Mouse (Mus musculus) lung, adult 18-20 months (tissue): ENCODE measurements around the gene Nrxn3.

Source experiments
- DNase-seq, 2 experiments: peaks; one replicate each; pipeline ENCODE4 v3.0.0; 2022; ENCODE audit warnings: mixed read lengths in 2 of 2

Gene Nrxn3

GRCm38 (mm10) chr12:88816865-88817264 lies 94.2 kb downstream of the Nrxn3 start:
- DNase-seq = no peak

GRCm38 (mm10) chr12:88818622-88819334 lies 96.1 kb downstream of the Nrxn3 start:
- DNase-seq = peak in 1 of 2 experiments; percentile 1

DNA sequence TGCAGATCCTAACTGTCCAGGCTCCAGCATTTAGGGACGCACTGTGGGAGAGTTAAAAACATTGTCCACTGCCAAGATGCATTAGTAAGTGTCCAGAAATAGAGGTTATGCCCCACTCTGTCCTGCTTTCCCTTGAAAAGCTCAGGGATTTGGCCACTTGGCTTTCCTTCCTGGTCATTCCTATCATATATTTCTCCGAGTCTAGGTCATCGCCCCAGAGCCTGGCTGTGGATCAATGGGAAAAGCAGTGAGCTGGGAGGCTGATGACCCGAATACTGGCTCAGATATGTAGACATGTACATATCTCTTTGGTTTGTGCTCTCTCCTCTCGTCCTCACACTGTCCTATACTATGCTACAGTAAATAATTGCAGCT lies 96.6 kb downstream of the Nrxn3 start:
- DNase-seq = no peak

- no peak for DNase-seq
These were observed 97.5 kb downstream of the Nrxn3 start for GRCm38 (mm10) chr12:88820131-88820530.

GRCm38 (mm10) chr12:88830851-88831250 lies 108.2 kb downstream of the Nrxn3 start:
- DNase-seq = no peak

- DNase-seq = no peak
These were observed 113.1 kb downstream of the Nrxn3 start for GRCm38 (mm10) chr12:88835821-88836220.

- no peak for DNase-seq
These were observed 117.0 kb downstream of the Nrxn3 start for GRCm38 (mm10) chr12:88839724-88840123.

- DNase-seq = no peak
These were observed 118.7 kb downstream of the Nrxn3 start for GRCm38 (mm10) chr12:88841350-88841749.

DNA sequence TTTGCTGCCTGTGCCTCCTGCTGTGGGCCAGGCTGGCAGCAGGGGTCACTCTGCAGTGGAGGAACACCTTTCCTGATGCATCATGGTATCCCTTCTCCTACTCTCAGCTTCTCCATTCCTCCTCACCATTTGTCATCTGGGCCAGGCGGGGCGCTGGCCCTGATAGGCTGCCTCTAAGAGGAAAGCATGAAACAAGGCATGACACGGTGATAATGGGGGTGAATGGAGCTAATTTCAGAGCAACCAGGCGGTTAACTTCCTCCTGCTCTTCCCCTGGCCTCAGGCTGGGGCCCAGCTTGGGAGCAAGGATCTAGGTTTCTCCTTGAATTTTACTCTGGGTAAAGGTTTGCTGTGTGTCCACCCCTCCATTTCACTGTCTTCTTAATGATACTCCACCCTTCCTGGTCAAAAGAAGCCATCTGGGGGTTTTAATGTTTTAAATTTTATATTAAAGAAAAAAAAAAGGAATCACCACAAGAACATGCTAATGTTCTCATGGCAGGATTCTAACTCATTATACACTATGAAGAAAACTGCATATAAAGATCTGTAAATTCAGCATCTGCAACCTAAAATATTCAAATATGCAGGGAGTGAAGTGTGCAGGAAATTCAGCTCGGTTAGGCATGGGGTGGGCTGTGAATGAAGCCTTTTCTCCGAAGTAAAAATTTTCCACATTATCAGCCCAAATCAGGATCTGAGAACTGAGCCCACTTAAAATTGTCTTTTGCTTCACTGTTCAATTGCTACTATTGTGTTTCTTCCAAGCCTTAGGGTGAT lies 127.9 kb downstream of the Nrxn3 start:
- DNase-seq = no peak

GRCm38 (mm10) chr12:88854039-88854438 lies 131.4 kb downstream of the Nrxn3 start:
- DNase-seq = no peak

GRCm38 (mm10) chr12:88857701-88858100 lies 135.0 kb downstream of the Nrxn3 start:
- no peak for DNase-seq

DNA sequence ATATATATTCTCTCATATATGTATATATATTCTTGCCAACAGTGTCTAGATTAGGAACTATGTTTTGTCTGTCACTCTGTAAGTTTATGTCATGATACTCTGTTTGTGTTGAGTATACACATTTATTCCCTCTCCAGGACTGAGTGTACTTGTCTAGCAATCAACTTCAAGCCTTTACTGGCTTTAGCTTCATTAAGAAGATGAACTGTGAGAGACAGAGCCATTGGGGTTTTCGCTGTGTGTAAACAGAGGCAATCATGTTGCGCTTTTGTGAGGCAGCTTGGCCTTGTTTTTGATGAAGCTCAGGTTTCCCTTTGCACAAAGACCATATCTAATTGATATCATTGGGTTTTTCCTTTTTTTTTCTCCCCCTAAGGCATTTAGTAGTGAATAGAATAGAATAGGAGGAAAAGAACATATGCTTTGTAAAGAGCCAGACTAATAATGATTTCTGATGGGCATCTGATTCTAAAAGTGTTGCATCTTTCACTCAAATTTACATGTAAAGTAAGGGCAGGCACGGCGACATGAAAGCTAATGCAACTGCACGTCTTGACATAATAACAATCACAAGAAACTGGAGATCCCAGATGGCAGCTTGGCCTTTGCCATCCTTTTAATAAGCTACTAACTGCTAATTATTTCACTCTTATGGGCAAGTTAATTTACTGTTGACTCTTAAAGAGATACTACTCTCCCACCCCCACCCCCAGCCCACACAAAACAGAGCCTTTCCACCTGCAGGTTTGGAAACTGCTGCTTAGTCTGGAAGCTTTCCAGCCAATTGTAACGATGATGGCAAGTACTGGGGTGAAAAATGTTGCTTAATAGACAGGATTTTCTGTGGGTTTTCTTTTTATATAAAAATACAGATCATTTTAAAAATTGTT lies 137.0 kb downstream of the Nrxn3 start:
- DNase-seq = no peak

GRCm38 (mm10) chr12:88860397-88860796 lies 137.7 kb downstream of the Nrxn3 start:
- no peak for DNase-seq

GRCm38 (mm10) chr12:88863069-88863468 lies 140.4 kb downstream of the Nrxn3 start:
- no peak for DNase-seq

GRCm38 (mm10) chr12:88868288-88868687 lies 145.6 kb downstream of the Nrxn3 start:
- no peak for DNase-seq

DNA sequence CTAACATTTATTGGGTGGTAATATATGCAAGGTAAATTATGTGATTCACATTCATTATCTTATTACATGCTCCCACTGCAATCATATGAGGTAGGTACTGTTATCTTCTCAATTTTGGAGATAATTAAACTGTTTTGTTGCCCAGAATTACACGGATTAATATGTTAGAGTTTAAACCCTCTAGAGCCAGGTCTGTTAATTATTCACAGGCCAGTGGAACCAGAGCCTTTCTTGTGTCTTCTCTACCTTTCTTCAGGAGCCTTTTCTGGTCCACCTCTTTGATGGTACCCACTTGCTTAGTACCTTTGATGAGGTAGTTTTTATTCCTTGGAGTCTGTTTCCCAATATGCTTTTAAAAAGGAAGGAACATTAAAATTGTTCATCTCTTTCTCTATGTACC lies 174.7 kb downstream of the Nrxn3 start:
- DNase-seq = no peak

DNA sequence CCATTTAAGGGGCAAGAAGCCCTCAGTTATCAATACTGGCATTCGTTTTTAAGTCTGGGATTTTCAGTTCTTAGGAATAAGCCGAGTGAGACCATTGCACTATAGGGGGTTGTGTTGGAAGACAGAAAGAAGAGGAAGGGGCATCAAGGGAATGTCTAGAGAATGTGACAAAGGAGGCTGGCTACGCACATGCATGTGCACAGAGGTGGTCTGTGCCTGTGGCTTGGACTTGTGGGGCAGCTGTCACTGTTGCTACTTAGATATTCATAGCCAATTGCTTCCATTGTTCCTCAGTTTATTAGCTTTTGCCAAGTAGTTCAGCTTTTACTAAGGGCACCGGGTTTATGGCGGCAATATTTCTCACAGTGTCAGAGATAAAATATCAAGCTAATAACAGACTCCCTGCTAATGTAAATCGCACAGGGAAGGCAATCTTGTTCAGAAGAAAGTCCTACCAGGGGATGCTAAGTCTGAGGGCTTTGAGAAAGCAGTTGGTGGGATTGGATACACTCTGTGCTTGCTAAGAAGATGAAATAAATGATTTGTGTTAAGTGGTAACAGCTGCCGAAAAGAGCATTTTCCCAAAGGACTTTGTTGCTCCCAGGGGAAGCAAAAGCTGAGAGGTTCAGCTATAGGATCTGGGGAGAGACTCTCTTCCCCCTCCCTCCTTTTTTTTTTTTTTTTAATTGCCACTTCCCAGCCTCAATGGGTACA lies 177.5 kb downstream of the Nrxn3 start:
- no peak for DNase-seq

DNA sequence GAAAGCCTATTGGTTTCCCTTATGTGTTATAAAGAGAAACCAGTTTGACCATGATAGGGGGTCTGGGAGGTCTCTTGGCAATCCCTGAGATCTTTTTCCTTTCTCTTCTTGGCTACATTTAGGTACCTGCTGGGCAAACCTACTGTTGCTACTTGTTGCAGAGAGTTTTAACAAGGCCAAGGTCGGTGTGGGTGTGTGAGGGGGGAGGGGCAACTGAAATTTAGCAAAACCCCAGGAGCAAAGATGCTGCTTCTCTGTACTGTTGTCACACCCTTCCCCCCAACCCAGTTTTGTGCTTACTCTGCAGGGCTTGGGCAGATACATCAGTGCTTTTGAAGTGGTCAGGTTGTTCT lies 178.0 kb downstream of the Nrxn3 start:
- DNase-seq = no peak

- DNase-seq = no peak
These were observed 188.1 kb downstream of the Nrxn3 start for GRCm38 (mm10) chr12:88910761-88911160.

DNA sequence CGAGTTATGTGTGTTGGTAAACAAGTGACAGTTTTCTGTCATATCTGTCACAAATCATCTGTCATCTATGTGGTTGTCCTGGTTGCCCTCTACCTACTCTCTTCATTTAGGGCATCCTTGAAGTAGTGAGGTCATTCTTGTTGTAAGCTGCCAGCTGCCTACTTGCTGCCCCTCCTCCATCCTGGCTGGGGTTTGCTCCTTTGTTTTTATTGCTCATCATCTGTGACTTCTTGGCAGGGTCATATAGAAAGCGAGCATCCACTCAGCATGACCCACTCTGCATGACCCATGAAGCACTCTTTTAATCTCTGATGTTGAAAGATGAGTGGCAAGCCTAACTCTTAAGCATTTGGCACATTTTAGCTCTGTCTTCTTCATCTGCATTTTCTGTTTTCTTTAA lies 194.1 kb downstream of the Nrxn3 start:
- DNase-seq = no peak

- no peak for DNase-seq
These were observed 202.2 kb downstream of the Nrxn3 start for GRCm38 (mm10) chr12:88924896-88925295.

GRCm38 (mm10) chr12:88926306-88926705 lies 203.6 kb downstream of the Nrxn3 start:
- no peak for DNase-seq

DNA sequence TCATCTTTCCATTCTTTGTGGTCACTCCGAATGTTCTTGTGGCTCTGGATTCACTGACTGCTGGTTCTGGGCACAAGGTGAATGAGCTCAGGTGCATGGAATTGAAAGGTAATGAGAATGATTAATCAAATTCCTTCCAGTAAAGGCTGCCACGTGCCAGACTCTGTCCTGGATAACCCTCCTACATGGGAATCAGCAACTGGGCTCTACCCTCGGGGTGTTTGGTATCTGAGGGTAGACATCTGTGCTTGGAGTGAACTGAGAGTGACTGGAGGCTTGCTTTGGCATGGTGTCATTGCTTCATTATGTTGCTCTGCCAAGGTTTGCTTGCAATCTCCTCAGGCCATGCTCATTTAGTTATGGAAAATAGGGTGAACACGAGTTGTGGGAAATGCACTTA lies 209.0 kb downstream of the Nrxn3 start:
- DNase-seq = no peak
